Mouse (Mus musculus): ENCODE results near the gene 1700013F07Rik. TPM values are rescaled to one million over a fixed set of nuclear protein-coding genes. Genes with fewer than 3 reads are reported as not detected.

1700013F07Rik gene
- polyA plus RNA-seq, 1 experiment from 2014 or later = not detected

DNA sequence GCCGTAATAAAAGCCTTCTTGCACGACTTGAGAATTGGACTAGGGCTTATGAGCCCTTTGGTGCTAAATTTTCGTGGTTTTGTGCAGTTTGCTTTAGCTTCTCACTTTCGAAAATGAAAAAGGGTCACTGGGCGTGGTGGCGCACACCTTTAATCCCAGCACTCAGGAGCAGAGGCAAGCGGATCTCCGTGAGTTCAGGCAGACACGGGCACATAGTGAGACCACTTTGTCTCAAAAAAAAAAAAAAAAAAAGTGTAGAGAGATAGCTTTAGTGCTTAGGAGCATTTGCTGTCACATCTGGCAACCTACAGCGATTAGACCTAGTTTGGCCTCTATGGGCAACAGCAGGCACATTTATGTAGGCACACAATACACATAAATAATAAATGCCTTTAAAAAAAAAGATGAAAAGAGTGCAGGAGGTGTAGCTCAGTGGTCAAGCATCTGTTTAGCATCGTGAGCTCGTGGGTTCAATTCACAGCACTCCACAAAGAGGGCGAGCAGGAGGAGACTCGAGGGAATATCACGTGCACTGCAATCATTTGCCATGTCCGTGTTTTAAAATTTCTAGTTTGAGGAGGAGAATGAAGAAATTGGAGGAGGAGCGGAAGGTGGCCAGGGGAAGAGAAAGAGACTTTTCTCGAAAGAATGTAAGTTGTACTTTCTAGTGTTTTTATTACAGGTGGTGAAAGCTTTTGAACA, 38.5 kb downstream of the 1700013F07Rik start:
- DNase-seq (ENCODE audit: low spot score) (no peak), ATAC-seq (ENCODE audit: insufficient number of reproducible peaks, low FRiP score, low TSS enrichment, low read depth) (no peak)
- Histone ChIP-seq H3K9me3 (ENCODE audit: control insufficient read depth, low read length) (no peaks in the 10 kb centered on the region), H3K4me3 (ENCODE audit: low read depth, low read length) (peak overlapping the region; percentile 63), H3K36me3 (ENCODE audit: control insufficient read depth, insufficient read depth, low read length) (no peaks in the 10 kb centered on the region), H3K27ac (replicated peaks; ENCODE audit: low read depth, low read length) (no peak overlapping the region), H3K27me3 (ENCODE audit: control insufficient read depth, insufficient read depth, low read length) (no peaks in the 10 kb centered on the region), H3K4me2 (ENCODE audit: low read depth, severe bottlenecking) (peak overlapping the region; percentile 77), H3K9ac (ENCODE audit: low read length) (peak overlapping the region; percentile 82), H3K4me1 (ENCODE audit: control insufficient read depth, insufficient read depth, low read length) (0 out of 2 replicates have a peak, but pooled peaks cover 5% of the 10 kb centered on the region)
- 51% methylated on average over 18 of the region's 18 CpGs for WGBS

DNA sequence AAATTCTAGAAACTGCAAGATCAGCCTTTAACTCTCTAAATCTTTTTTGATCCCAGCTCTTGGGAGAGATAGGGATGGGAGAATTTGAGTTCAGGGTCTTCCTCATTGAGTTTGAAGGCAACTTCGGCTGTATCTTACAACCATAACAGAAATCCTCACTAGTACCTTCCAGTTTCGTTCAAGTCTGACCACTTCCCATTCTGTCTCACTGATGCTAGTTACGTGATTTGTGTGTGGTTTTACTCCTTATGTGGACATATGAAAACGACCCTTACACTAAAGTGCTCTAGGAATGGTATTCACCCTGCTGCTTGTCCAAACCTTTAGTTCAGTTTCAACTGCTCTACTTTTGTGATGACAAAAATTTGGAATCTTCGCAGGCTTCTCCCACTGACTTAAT, 40.1 kb downstream of the 1700013F07Rik start:
- 88% methylated on average over 5 of the region's 5 CpGs for WGBS
- H3K9ac ChIP-seq (ENCODE audit: low read length) = no peak overlapping the region
- ATAC-seq (ENCODE audit: insufficient number of reproducible peaks, low FRiP score, low TSS enrichment, low read depth) = no peak

DNA sequence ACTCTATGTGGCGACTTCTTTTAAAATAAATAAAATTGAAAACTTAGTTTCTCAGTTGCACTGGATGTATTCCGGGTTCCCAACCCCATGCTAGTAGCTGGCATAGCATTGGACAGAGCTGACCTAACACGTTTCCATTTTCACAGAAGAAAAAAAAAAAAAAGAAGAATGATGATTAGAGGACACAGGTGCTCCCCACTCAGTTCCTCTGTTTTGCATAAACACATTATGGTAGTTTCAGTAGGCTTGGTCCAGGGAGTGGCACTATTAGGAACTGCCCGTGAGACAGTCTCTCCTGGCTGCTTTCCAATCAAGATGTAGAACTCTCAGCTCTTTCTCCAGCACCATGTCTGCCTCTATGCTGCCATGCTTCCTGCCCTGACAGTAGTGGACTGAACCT, 50.6 kb downstream of the 1700013F07Rik start:
- DNase-seq (ENCODE audit: low spot score) (no peak), ATAC-seq (ENCODE audit: insufficient number of reproducible peaks, low FRiP score, low TSS enrichment, low read depth) (no peak)
- Histone ChIP-seq H3K9me3 (ENCODE audit: control insufficient read depth, low read length) (no peaks in the 10 kb centered on the region), H3K4me1 (ENCODE audit: control insufficient read depth, insufficient read depth, low read length) (no peaks in the 10 kb centered on the region), H3K4me3 (ENCODE audit: low read depth, low read length) (no peak overlapping the region), H3K27ac (replicated peaks; ENCODE audit: low read depth, low read length) (no peak overlapping the region), H3K36me3 (ENCODE audit: control insufficient read depth, insufficient read depth, low read length) (no peaks in the 10 kb centered on the region), H3K9ac (ENCODE audit: low read length) (no peak overlapping the region), H3K4me2 (ENCODE audit: low read depth, severe bottlenecking) (no peak overlapping the region), H3K27me3 (ENCODE audit: control insufficient read depth, insufficient read depth, low read length) (no peaks in the 10 kb centered on the region)
- WGBS = 77% methylated on average over 4 of the region's 4 CpGs

More for the DNA sequence above, 40.1 kb downstream of the 1700013F07Rik start:
- no peak overlapping the region for H3K27ac ChIP-seq (replicated peaks; ENCODE audit: low read depth, low read length)
- H3K36me3 ChIP-seq (ENCODE audit: control insufficient read depth, insufficient read depth, low read length) = no peaks in the 10 kb centered on the region
- H3K4me2 ChIP-seq (ENCODE audit: low read depth, severe bottlenecking) = no peak overlapping the region
- no peaks in the 10 kb centered on the region for H3K9me3 ChIP-seq (ENCODE audit: control insufficient read depth, low read length)
- H3K4me1 ChIP-seq (ENCODE audit: control insufficient read depth, insufficient read depth, low read length) = 0 out of 2 replicates have a peak, but pooled peaks cover 5% of the 10 kb centered on the region
- H3K4me3 ChIP-seq (ENCODE audit: low read depth, low read length) = no peak overlapping the region
- no peak for DNase-seq (ENCODE audit: low spot score)
- H3K27me3 ChIP-seq (ENCODE audit: control insufficient read depth, insufficient read depth, low read length) = no peaks in the 10 kb centered on the region

DNA sequence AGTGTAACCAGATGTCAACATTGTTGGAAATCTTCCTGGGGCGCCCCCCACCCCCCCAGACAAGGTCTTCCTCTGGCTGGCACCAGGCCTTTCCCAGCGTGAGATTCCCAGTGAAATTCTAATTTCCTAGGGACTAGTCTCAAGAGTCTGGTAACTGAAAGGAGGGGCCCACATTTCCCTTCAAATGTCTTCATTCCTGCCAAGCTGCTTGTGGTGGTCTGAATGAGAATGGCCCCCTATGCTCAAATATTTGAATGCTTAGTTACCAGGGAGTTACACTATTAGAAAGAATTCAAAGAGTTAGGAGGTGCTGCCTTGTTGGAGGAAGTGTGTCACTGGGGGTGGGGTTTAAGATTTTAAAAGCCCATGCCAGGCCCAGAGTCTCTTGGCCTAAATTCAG, 54.5 kb downstream of the 1700013F07Rik start:
- Histone ChIP-seq H3K4me3 (ENCODE audit: low read depth, low read length) (no peak overlapping the region), H3K27me3 (ENCODE audit: control insufficient read depth, insufficient read depth, low read length) (no peaks in the 10 kb centered on the region), H3K36me3 (ENCODE audit: control insufficient read depth, insufficient read depth, low read length) (no peaks in the 10 kb centered on the region), H3K9me3 (ENCODE audit: control insufficient read depth, low read length) (no peaks in the 10 kb centered on the region), H3K9ac (ENCODE audit: low read length) (no peak overlapping the region), H3K4me2 (ENCODE audit: low read depth, severe bottlenecking) (no peak overlapping the region), H3K4me1 (ENCODE audit: control insufficient read depth, insufficient read depth, low read length) (no peaks in the 10 kb centered on the region), H3K27ac (replicated peaks; ENCODE audit: low read depth, low read length) (no peak overlapping the region)
- ATAC-seq (ENCODE audit: insufficient number of reproducible peaks, low FRiP score, low TSS enrichment, low read depth) (no peak), DNase-seq (ENCODE audit: low spot score) (no peak)
- 46% methylated on average over 2 of the region's 2 CpGs for WGBS

DNA sequence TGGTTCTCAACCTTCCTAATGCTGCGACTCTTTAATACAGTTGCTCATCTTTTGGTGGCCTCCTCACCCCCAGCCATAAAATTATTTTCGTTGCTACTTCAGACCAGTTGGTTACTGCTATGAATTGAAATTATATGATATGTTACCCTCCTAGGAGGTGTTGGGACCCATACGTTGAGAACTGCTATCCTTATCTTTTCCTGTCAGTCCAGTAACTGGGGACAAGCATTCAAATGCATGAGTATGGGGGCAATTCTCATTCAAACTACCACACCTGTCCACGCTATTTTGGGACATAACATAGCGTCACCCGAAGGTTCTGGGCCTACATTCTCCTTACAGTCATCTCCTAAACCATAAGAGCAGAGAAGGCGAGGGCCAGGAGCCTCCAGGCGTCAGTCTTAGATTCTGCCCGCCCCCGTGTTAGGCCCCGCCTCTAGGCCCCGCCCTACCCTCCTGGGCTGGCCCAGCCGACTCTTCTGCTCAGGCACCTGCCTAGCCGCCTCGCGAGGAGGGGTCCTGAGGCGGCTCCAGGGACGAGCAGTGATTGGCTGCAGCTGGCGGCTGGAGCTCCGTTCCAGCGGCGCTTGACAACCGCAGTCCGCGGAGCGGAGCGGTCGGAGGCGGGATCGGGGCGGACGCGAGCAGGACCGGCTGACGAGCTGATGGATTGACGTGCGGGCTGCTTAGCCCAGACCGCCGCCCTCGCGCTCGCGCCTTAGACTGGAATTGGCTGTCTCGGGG, 57.0 kb downstream of the 1700013F07Rik start, which contains the start of gene Wdr47:
Wdr47 (plus strand) TSS at position 494 of the 744 bp plus-strand sequence.
- Histone ChIP-seq H3K36me3 (ENCODE audit: control insufficient read depth, insufficient read depth, low read length) (no peaks in the 10 kb centered on the region), H3K9ac (ENCODE audit: low read length) (peak within 1 kb of the TSS; percentile 63), H3K4me2 (ENCODE audit: low read depth, severe bottlenecking) (peak within 1 kb of the TSS; percentile 98), H3K4me1 (ENCODE audit: control insufficient read depth, insufficient read depth, low read length) (no peaks in the 10 kb centered on the region), H3K9me3 (ENCODE audit: control insufficient read depth, low read length) (no peaks in the 10 kb centered on the region), H3K4me3 (ENCODE audit: low read depth, low read length) (peak within 1 kb of the TSS; percentile 90), H3K27me3 (ENCODE audit: control insufficient read depth, insufficient read depth, low read length) (no peaks in the 10 kb centered on the region), H3K27ac (replicated peaks; ENCODE audit: low read depth, low read length) (0 out of 2 replicates have a peak within 1 kb of the TSS, but pooled peaks have one; percentile 42)
- 6% methylated on average over 43 of the region's 44 CpGs for WGBS
- DNase-seq (ENCODE audit: low spot score) = peak; percentile 98
- peak; percentile 99 for ATAC-seq (ENCODE audit: insufficient number of reproducible peaks, low FRiP score, low TSS enrichment, low read depth)

DNA sequence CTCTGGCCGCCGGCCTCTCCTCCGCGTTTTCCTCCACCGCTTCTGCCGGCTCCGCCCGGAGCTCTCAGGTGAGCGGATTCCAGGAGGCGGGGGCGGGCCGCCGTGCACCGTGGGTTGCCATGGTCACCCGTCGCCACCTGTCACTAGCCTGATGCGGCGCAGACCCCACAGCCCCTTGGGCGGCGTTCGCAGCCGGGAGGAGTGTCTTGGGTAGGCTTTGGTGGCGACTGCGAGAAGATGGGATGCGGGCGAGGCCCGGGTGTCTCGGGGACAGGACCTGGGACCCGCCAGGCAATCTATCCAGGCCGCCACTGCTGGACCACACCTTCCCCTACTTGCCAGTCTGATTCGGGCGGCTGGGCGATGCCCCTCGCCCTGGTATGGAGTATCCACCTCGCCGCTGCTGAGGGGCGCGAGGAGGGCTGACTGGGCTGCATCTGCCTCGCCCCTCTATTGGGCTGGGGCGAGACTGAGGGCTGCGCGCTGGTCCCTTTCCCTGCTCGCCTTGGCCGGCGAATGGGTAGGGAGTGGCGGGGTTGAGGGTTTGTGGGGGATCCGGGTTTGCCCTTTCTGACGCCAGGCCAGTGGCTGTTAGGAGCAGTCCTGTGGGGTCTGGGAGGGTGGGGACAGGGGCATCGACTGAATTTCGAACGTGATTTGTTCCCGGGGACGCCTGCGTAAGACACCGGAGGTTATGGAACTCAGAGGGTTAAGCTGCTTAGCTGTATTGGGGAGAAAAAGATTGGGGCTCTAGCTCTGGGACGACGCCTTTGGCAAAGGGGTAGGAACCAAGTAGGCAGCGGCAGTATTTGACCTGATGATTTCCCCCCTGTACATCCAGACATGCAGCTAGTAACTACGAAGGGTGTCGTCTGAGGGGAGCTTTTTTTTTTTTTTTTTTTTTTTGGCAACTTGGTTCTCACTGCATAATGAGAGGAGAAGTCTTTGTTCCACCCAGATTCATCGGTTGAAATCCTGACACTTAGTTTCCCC, 57.9 kb downstream of the 1700013F07Rik start:
- no peaks in the 10 kb centered on the region for H3K36me3 ChIP-seq (ENCODE audit: control insufficient read depth, insufficient read depth, low read length)
- WGBS = under 1% methylated on average over 59 of the region's 61 CpGs
- peak overlapping the region; percentile 63 for H3K9ac ChIP-seq (ENCODE audit: low read length)
- DNase-seq (ENCODE audit: low spot score) (peak; percentile 26), ATAC-seq (ENCODE audit: insufficient number of reproducible peaks, low FRiP score, low TSS enrichment, low read depth) (peak; percentile 85)
- peak overlapping the region; percentile 90 for H3K4me3 ChIP-seq (ENCODE audit: low read depth, low read length)
- H3K27me3 ChIP-seq (ENCODE audit: control insufficient read depth, insufficient read depth, low read length) = no peaks in the 10 kb centered on the region
- H3K9me3 ChIP-seq (ENCODE audit: control insufficient read depth, low read length) = no peaks in the 10 kb centered on the region
- peak overlapping the region; percentile 98 for H3K4me2 ChIP-seq (ENCODE audit: low read depth, severe bottlenecking)
- H3K27ac ChIP-seq (replicated peaks; ENCODE audit: low read depth, low read length) = 0 out of 2 replicates have a peak overlapping the region, but pooled peaks have one; percentile 42
- H3K4me1 ChIP-seq (ENCODE audit: control insufficient read depth, insufficient read depth, low read length) = no peaks in the 10 kb centered on the region

Measured in limb, embryonic 11.5 days (tissue).